Mouse (Mus musculus) olfactory bulb, adult 2 months (tissue): ENCODE results near the gene Gm49369.
"Not testable (repeated sequence)": the region's sequence is repeated elsewhere in the genome, so short reads cannot be mapped to it uniquely, and the experiment has no call there.

Experiments
- CTCF ChIP-seq: fragments of 200-500 bp; IDR thresholded peaks from 2 replicates; pipeline ENCODE4 v1.5.1; 2012; ENCODE audit warnings: low read depth, mild to moderate bottlenecking, low read length, moderate library complexity; ENCODE audit not compliant: insufficient read depth
- POLR2A ChIP-seq: fragments of 200-500 bp; IDR thresholded peaks from 2 replicates; pipeline ENCODE4 v1.6.1; 2012; ENCODE audit warnings: mild to moderate bottlenecking, low read depth, low read length, moderate library complexity; ENCODE audit not compliant: insufficient read depth

DNA sequence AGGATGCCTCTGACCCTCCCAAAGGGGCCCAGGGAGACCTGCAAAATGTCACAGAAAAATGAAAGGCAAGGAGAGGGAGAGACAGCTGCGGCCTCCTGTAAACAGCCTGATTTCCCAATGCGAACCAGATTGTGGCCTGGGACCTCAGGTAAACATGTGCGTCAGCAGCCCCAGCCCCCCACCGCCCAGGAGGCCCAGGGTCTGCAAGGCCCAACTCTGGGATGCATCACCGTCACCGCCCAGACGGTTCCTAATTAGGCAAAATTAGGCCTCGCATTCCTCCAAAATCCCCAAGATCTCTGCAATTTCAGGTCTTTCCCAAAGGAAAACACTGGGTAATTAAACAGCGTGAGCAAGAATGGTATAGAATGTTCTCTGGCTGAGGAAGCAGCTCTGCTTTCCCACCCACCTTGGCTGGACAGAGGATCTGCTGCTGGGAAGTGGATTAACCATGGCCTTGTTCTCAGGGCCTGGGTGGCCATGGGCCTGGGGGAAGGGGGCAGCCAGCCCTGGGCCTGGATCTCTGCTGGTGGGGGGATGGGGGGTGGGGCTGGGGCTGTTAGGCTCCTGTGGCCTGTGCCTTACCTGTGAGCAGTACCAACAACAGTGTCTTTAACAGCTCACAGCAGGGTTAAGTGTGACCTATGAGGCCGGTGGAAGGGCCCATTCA is 60.7 kb downstream of the Gm49369 start:
- TF ChIP-seq POLR2A, CTCF: not testable (repeated sequence)
